Mouse (Mus musculus): ENCODE results near the gene Snx10.
"Not testable (repeated sequence)": the region's sequence is repeated elsewhere in the genome, so short reads cannot be mapped to it uniquely, and the experiment has no call there.

Snx10 gene

GRCm38 (mm10) chr6:51523807-51524320 lies at the start of gene Snx10:
Snx10 (plus strand) TSS chr6:51523901.
- DNase-seq (ENCODE audit: low read depth, low spot score): peak; percentile 58

- DNase-seq (ENCODE audit: low read depth, low spot score): no peak
Observed at GRCm38 (mm10) chr6:51479136-51479731, 44.5 kb upstream of the Snx10 start.

DNA sequence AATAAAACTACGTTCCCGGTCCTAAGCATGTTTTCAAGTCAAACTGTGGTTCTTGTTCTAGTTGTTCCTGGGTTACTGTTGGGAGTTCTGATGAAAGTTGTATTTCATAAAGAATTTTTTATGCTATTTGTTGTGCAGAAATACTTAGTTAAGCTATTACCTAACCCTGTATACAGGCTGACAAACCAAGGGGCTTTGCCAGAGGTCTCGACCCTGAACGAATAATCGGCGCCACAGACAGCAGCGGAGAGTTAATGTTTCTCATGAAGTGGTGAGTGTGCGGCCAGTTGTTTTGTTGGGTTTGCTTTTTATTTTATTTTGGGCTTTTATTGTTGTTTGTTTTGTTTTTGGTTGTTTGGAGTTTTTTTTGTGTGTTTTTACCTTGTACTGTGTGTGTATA lies 42.2 kb upstream of the Snx10 start:
- DNase-seq (ENCODE audit: low read depth, low spot score): no peak

- DNase-seq (ENCODE audit: low read depth, low spot score): no peak
Observed at GRCm38 (mm10) chr6:51483861-51484260, 39.8 kb upstream of the Snx10 start.

GRCm38 (mm10) chr6:51484556-51484955 lies 39.1 kb upstream of the Snx10 start:
- DNase-seq (ENCODE audit: low read depth, low spot score): not testable (repeated sequence)

DNA sequence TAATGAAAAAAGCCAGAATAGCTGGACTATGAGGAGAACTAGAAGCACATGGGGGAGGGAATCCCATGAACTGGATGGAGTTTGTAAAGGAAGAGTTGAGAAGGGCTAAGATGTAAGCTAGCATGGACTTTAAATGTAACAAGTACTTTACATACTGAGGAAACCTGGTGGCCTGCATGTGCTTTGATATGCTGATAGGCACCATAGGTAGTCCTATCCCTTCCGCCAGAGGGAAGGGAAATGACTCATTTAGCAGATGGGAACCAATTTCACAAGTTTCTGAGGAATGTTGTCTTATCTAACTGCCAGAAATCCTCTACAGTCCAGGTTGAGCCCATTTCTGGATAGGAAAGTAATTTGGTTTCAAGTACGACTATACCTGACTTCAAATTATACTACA lies 38.1 kb upstream of the Snx10 start:
- peak; percentile 72 for DNase-seq (ENCODE audit: low read depth, low spot score)

DNA sequence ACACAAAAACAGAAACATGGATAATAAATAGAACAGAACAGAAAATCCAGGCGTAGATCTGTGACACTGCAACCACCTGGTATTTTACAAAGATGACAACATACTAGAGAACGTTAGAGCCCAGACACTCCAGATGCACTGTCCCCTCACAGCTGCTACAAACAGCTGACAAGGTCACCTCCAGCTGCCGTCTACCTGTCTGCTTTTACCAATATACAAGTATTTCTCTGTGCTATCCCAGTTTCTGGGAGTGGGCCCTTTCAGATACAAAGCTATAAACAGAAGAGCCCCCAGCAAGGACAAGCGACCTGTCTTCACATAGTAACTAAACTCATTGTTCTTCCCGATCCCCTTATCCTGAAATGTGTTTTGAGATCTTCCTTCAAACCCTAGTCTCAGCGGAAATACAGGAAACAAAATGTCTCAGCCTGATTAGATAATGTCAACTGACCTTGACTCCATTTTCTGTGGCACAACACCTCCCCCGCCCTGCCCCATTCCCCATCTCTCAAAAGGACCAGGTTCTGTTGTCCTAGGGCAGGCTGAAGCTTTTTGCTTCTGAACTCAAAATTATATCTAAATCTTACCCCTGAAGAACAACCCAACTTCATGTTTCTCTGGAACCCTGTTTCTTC lies 37.5 kb upstream of the Snx10 start:
- DNase-seq (ENCODE audit: low read depth, low spot score): no peak

DNA sequence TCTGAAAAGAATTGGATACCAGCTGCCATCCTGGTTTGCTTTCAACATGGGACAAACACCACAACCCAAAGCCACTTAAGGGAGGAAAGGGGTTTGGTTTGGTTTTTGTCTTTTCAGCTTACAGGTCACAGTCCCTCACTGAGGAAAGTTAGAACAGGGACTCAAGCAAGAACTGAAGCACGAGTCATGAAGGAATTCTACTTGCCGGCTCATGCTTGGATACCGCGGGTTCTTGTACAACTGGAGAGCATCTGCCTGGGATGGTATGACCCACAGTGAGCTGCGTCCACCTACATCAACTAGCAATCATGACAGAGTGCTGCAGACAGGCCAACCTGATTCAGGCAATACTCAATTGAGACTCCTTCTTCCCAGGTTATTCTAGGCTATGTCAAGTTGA lies 37.0 kb upstream of the Snx10 start:
- no peak for DNase-seq (ENCODE audit: low read depth, low spot score)

GRCm38 (mm10) chr6:51489787-51490186 lies 33.9 kb upstream of the Snx10 start:
- DNase-seq (ENCODE audit: low read depth, low spot score): peak; percentile 92

DNA sequence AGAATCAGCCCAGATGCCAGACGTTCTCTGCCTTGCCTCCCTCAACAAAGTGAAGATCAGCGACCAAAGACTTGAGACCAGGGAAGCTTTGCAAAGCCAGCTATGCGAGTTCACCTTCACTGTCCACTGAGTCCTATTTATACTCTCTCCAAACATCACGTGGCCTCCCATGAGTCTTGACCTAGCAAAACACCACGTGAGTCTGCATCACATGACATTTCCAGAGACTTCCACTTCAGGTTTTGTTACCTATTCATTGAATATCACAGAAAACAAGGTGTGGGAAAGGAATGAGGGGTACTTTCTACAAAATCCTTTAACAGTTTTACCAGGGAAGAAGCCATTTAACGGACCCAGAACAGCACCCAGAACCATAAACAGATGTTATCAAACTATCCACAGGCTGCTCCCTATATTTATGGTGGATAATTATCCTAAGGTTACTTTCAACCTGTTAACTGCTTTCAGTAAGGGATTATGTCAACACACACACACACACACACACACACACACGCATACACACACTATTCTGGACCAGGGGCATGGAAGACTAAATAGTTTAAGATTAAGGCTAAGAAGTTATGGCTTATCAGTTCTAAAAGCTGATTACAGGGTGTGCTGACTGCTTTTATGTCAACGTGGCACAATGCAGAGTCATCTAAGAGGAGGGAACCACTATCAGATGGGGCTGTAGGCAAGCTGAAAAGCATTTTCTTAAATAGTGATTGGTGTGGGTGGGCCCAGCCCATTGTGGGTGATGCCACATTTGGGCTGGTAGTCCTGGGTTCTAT lies 26.2 kb upstream of the Snx10 start:
- DNase-seq (ENCODE audit: low read depth, low spot score): no peak

GRCm38 (mm10) chr6:51505671-51506070 lies 18.0 kb upstream of the Snx10 start:
- no peak for DNase-seq (ENCODE audit: low read depth, low spot score)

- DNase-seq (ENCODE audit: low read depth, low spot score): no peak
Observed at GRCm38 (mm10) chr6:51507556-51507955, 16.1 kb upstream of the Snx10 start.

- DNase-seq (ENCODE audit: low read depth, low spot score): no peak
Observed at GRCm38 (mm10) chr6:51508750-51509648, 14.7 kb upstream of the Snx10 start.

- peak; percentile 31 for DNase-seq (ENCODE audit: low read depth, low spot score)
Observed at GRCm38 (mm10) chr6:51510094-51510493, 13.6 kb upstream of the Snx10 start.

DNA sequence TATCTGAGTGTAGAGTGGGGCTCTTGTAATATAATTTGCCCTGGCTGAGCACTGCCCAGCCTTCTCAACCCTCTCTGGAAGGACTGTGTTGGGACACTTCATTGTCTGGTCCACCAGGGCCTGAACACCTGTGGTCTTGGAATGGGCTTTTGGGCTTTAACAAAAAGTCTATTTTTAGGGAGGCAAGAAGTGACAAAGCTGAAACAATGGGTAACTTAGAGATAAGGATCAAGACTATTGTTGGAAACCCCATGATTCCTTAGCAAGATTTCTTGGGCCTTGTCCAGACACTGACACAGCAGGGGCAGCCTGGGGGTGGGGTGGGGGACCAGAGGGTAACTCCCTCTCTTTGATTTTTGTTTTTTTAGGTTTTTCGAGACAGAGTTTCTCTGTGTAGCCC lies 12.8 kb upstream of the Snx10 start:
- DNase-seq (ENCODE audit: low read depth, low spot score): no peak

- no peak for DNase-seq (ENCODE audit: low read depth, low spot score)
Observed at GRCm38 (mm10) chr6:51513745-51514144, 10.0 kb upstream of the Snx10 start.

GRCm38 (mm10) chr6:51514860-51515259 lies 8.8 kb upstream of the Snx10 start:
- no peak for DNase-seq (ENCODE audit: low read depth, low spot score)

- DNase-seq (ENCODE audit: low read depth, low spot score): peak; percentile 45
Observed at GRCm38 (mm10) chr6:51523310-51523709, 391 bp upstream of the Snx10 start.

DNA sequence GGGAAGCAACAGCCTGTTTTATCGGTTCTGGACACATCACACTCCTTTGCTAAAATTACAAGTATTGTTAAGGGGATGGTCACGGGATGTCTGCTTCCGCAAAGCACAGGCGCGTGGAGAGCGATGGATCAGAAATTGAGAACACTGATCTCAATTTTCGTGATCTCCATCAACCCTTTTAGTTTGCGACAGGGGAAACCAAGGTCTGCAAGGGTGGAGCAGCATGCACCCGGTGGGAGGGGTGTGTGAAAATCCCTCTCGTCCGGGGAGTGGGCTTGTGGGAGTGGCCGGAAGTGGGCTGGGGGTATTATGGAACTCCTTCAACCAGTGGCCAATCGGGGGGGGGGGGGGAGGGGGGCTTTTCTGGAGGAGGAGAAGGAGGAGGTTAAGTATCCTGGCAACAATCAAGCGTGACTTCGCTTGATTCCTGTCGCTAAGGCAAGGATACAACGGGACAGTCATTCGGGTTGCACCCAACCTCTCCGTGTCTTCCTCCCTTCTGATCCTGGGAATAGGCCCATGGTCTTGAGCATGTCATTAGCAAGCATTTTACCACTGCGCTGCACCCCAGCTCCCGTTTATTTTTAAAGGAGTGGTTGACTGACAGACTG lies 725 bp downstream of the Snx10 start:
- peak; percentile 48 for DNase-seq (ENCODE audit: low read depth, low spot score)

DNA sequence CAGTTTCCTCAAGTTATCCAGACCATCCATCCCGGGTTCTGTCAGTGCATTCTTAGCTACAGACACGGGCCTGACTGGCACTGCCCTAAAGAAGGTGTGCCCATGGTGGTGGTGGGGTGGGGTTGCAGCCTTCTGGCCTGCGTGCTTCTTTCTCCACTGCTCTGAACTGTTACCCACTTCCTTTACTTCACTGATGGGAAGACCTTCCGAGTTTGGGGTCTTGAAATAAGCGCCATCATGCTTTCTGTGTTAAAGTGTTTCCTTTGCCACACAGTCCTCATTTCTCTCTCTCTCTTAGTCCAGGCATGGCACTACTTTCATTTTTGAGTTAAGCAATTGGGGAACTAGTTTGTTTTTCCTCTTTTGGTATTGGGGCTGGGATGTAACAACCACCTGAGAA lies 1.3 kb downstream of the Snx10 start:
- no peak for DNase-seq (ENCODE audit: low read depth, low spot score)

DNA sequence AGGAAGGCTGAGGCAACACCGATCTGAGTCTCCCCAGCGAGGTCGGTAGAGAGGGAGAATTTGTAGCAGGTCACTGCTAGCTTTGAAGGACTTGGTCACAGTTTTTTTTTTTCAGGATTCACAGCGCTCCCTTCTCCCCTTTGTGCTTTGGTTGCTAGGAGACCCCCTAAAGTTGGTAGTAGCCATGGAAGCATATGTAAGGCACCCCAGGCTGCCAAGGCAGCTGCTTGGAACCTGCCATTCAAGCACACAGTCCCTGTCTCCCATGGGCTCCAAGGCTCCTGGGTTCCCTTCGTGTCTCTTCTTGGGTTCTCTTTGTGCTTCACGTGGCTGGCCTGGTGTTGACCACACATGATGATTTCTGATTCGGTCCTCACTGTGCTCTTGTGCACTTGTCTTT lies 5.8 kb downstream of the Snx10 start:
- no peak for DNase-seq (ENCODE audit: low read depth, low spot score)
